Mouse (Mus musculus) midbrain, embryonic 15.5 days (tissue): ENCODE measurements around the gene Lgals12. TPM values are rescaled to one million over a fixed set of nuclear protein-coding genes. Genes with fewer than 3 reads are reported as not detected.

Source experiments
- ATAC-seq: fragments of 200-750 bp; cut with Nextera tagmentation; replicated peaks from 2 replicates; pipeline ENCODE4 v1.8.0; 2017; ENCODE audit warnings: moderate TSS enrichment
- H3K27ac ChIP-seq: fragments of 300-500 bp; sonication (generic); 2 replicates; pipeline ENCODE4 v1.5.1; 2015; ENCODE audit warnings: mild to moderate bottlenecking, inconsistent platforms
- H3K27me3 ChIP-seq: fragments of 300-500 bp; sonication (generic); replicated peaks from 2 replicates; pipeline ENCODE4 v1.6.1; 2015; ENCODE audit warnings: inconsistent platforms
- H3K36me3 ChIP-seq: fragments of 300-500 bp; sonication (generic); replicated peaks from 2 replicates; pipeline ENCODE4 v1.6.1; 2015; ENCODE audit warnings: inconsistent platforms
- H3K4me1 ChIP-seq: fragments of 300-500 bp; sonication (generic); 2 replicates; pipeline ENCODE4 v1.6.1; 2015; ENCODE audit warnings: inconsistent platforms
- H3K4me2 ChIP-seq: fragments of 300-500 bp; sonication (generic); 2 replicates; pipeline ENCODE4 v1.6.1; 2015; ENCODE audit warnings: inconsistent platforms, mild to moderate bottlenecking, moderate library complexity
- H3K4me3 ChIP-seq: fragments of 300-500 bp; sonication (generic); 2 replicates; pipeline ENCODE4 v1.5.1; 2015; ENCODE audit warnings: mild to moderate bottlenecking, inconsistent platforms
- H3K9ac ChIP-seq: fragments of 300-500 bp; sonication (generic); 2 replicates; pipeline ENCODE4 v1.6.1; 2015; ENCODE audit warnings: mild to moderate bottlenecking, inconsistent platforms
- H3K9me3 ChIP-seq: fragments of 300-500 bp; sonication (generic); 2 replicates; pipeline ENCODE4 v1.6.1; 2016; ENCODE audit warnings: inconsistent platforms
- WGBS: fragments of 180-500 bp; shearing (Covaris S2); methylation state at CpG from one replicate; pipeline ENCODE4 v1.1.7; 2015; ENCODE audit warnings: mixed read lengths; 5-methylcytosine and 5-hydroxymethylcytosine counted together
- polyA plus RNA-seq: library from polyadenylated mRNA; unstranded; fragments of >200 nt; fragmentation: Nextera tagmentation; extraction: Ambion mirVana; gene quantifications from 2 replicates; pipeline ENCODE4 v1.2.1, GENCODE M21; 2015

Lgals12 gene
- polyA plus RNA-seq, 1 experiment from 2014 or later, result 0.34 TPM

- Histone ChIP-seq H3K9me3 (no peaks in the 10 kb centered on the region), H3K9ac (no peak overlapping the region), H3K4me1 (no peaks in the 10 kb centered on the region), H3K36me3 (no peaks in the 10 kb centered on the region), H3K27me3 (no peaks in the 10 kb centered on the region), H3K4me3 (no peak overlapping the region), H3K27ac (no peak overlapping the region), H3K4me2 (no peak overlapping the region)
- 83% methylated on average over 3 of the region's 3 CpGs for WGBS
- no peak for ATAC-seq
Observed at GRCm38 (mm10) chr19:7577710-7578109, 29.3 kb downstream of the Lgals12 start.

GRCm38 (mm10) chr19:7576180-7576579 lies 30.8 kb downstream of the Lgals12 start:
- ATAC-seq, result no peak
- no peaks in the 10 kb centered on the region for H3K27me3 ChIP-seq
- no peak overlapping the region for H3K4me2 ChIP-seq
- no peak overlapping the region for H3K9ac ChIP-seq
- no peak overlapping the region for H3K27ac ChIP-seq
- no peaks in the 10 kb centered on the region for H3K4me1 ChIP-seq
- WGBS, result 85% methylated on average over 1 of the region's 1 CpGs
- no peaks in the 10 kb centered on the region for H3K36me3 ChIP-seq
- no peak overlapping the region for H3K4me3 ChIP-seq
- H3K9me3 ChIP-seq, result no peaks in the 10 kb centered on the region

GRCm38 (mm10) chr19:7569650-7570049 lies 37.3 kb downstream of the Lgals12 start:
- Histone ChIP-seq H3K27ac (no peak overlapping the region), H3K4me3 (no peak overlapping the region), H3K36me3 (no peaks in the 10 kb centered on the region), H3K9me3 (no peaks in the 10 kb centered on the region), H3K4me2 (no peak overlapping the region), H3K4me1 (no peaks in the 10 kb centered on the region), H3K27me3 (no peaks in the 10 kb centered on the region), H3K9ac (no peak overlapping the region)
- WGBS, result 82% methylated on average over 5 of the region's 5 CpGs
- no peak for ATAC-seq

- no peak for ATAC-seq
- Histone ChIP-seq H3K9me3 (no peaks in the 10 kb centered on the region), H3K9ac (no peak overlapping the region), H3K36me3 (no peaks in the 10 kb centered on the region), H3K27ac (no peak overlapping the region), H3K4me3 (no peak overlapping the region), H3K4me1 (no peaks in the 10 kb centered on the region), H3K4me2 (no peak overlapping the region), H3K27me3 (no peaks in the 10 kb centered on the region)
- WGBS, result 70% methylated on average over 3 of the region's 3 CpGs
Observed at GRCm38 (mm10) chr19:7568364-7568763, 38.6 kb downstream of the Lgals12 start.

- 64% methylated on average over 3 of the region's 3 CpGs for WGBS
- Histone ChIP-seq H3K4me1 (no peaks in the 10 kb centered on the region), H3K36me3 (no peaks in the 10 kb centered on the region), H3K27ac (no peak overlapping the region), H3K9me3 (no peaks in the 10 kb centered on the region), H3K4me3 (no peak overlapping the region), H3K9ac (no peak overlapping the region), H3K27me3 (no peaks in the 10 kb centered on the region), H3K4me2 (no peak overlapping the region)
- ATAC-seq, result no peak
Observed at GRCm38 (mm10) chr19:7566826-7567225, 40.2 kb downstream of the Lgals12 start.

GRCm38 (mm10) chr19:7564457-7564856 lies 42.5 kb downstream of the Lgals12 start:
- no peak overlapping the region for H3K4me3 ChIP-seq
- H3K27ac ChIP-seq, result no peak overlapping the region
- no peaks in the 10 kb centered on the region for H3K27me3 ChIP-seq
- ATAC-seq, result no peak
- H3K4me1 ChIP-seq, result no peaks in the 10 kb centered on the region
- H3K9me3 ChIP-seq, result no peaks in the 10 kb centered on the region
- H3K4me2 ChIP-seq, result no peak overlapping the region
- H3K9ac ChIP-seq, result no peak overlapping the region
- 89% methylated on average over 1 of the region's 1 CpGs for WGBS
- H3K36me3 ChIP-seq, result no peaks in the 10 kb centered on the region

GRCm38 (mm10) chr19:7563676-7564075 lies 43.3 kb downstream of the Lgals12 start:
- Histone ChIP-seq H3K36me3 (no peaks in the 10 kb centered on the region), H3K9ac (no peak overlapping the region), H3K27ac (no peak overlapping the region), H3K4me2 (no peak overlapping the region), H3K27me3 (no peaks in the 10 kb centered on the region), H3K9me3 (no peaks in the 10 kb centered on the region), H3K4me1 (no peaks in the 10 kb centered on the region), H3K4me3 (no peak overlapping the region)
- 89% methylated on average over 2 of the region's 2 CpGs for WGBS
- ATAC-seq, result no peak

- ATAC-seq, result no peak
- Histone ChIP-seq H3K27me3 (peaks cover 5% of the 10 kb centered on the region), H3K4me2 (no peak overlapping the region), H3K4me1 (peaks cover 2% of the 10 kb centered on the region), H3K4me3 (no peak overlapping the region), H3K36me3 (no peaks in the 10 kb centered on the region), H3K27ac (no peak overlapping the region), H3K9ac (no peak overlapping the region), H3K9me3 (no peaks in the 10 kb centered on the region)
- WGBS, result 78% methylated on average over 10 of the region's 10 CpGs
Observed at GRCm38 (mm10) chr19:7562601-7563129, 44.3 kb downstream of the Lgals12 start.

GRCm38 (mm10) chr19:7561456-7561855 lies 45.5 kb downstream of the Lgals12 start:
- Histone ChIP-seq H3K4me3 (no peak overlapping the region), H3K9me3 (no peaks in the 10 kb centered on the region), H3K9ac (no peak overlapping the region), H3K4me1 (peaks cover 8% of the 10 kb centered on the region), H3K4me2 (no peak overlapping the region), H3K27me3 (peaks cover 7% of the 10 kb centered on the region), H3K27ac (no peak overlapping the region), H3K36me3 (no peaks in the 10 kb centered on the region)
- 78% methylated on average over 3 of the region's 3 CpGs for WGBS
- no peak for ATAC-seq

- H3K4me3 ChIP-seq, result no peak overlapping the region
- peaks cover 7% of the 10 kb centered on the region for H3K27me3 ChIP-seq
- H3K27ac ChIP-seq, result no peak overlapping the region
- no peaks in the 10 kb centered on the region for H3K9me3 ChIP-seq
- peaks cover 8% of the 10 kb centered on the region for H3K4me1 ChIP-seq
- H3K9ac ChIP-seq, result no peak overlapping the region
- ATAC-seq, result no peak
- WGBS, result 78% methylated on average over 4 of the region's 4 CpGs
- H3K4me2 ChIP-seq, result no peak overlapping the region
- no peaks in the 10 kb centered on the region for H3K36me3 ChIP-seq
Observed at GRCm38 (mm10) chr19:7559986-7560385, 47.0 kb downstream of the Lgals12 start.

- no peak for ATAC-seq
- no peak overlapping the region for H3K4me2 ChIP-seq
- WGBS, result 85% methylated on average over 4 of the region's 4 CpGs
Observed at GRCm38 (mm10) chr19:7558675-7559074, 48.3 kb downstream of the Lgals12 start.

GRCm38 (mm10) chr19:7557844-7558243 lies 49.1 kb downstream of the Lgals12 start:
- Histone ChIP-seq H3K4me3 (peak overlapping the region; percentile 39), H3K27ac (no peak overlapping the region), H3K36me3 (no peaks in the 10 kb centered on the region), H3K9ac (no peak overlapping the region), H3K4me2 (peak overlapping the region; percentile 61), H3K9me3 (no peaks in the 10 kb centered on the region), H3K4me1 (peaks cover 8% of the 10 kb centered on the region), H3K27me3 (peaks cover 7% of the 10 kb centered on the region)
- WGBS, result 6% methylated on average over 4 of the region's 4 CpGs
- no peak for ATAC-seq

More at GRCm38 (mm10) chr19:7558675-7559074, 48.3 kb downstream of the Lgals12 start:
- Histone ChIP-seq H3K9me3 (no peaks in the 10 kb centered on the region), H3K27ac (no peak overlapping the region), H3K36me3 (no peaks in the 10 kb centered on the region), H3K9ac (no peak overlapping the region), H3K27me3 (peaks cover 7% of the 10 kb centered on the region), H3K4me1 (peaks cover 8% of the 10 kb centered on the region), H3K4me3 (no peak overlapping the region)

- peak within 1 kb of the TSS; percentile 28; the same call in 1 of the 2 replicates for H3K9ac ChIP-seq
- no peaks in the 10 kb centered on the region for H3K36me3 ChIP-seq
- peak; percentile 78; the same call in 1 of the 2 replicates for ATAC-seq
- H3K27me3 ChIP-seq, result peaks cover 7% of the 10 kb centered on the region
- no peaks in the 10 kb centered on the region for H3K9me3 ChIP-seq
- no peak within 1 kb of the TSS for H3K27ac ChIP-seq
- peak within 1 kb of the TSS; percentile 61 for H3K4me2 ChIP-seq
- WGBS, result 1% methylated on average over 27 of the region's 27 CpGs
- H3K4me3 ChIP-seq, result peak within 1 kb of the TSS; percentile 39
- H3K4me1 ChIP-seq, result peaks cover 8% of the 10 kb centered on the region
Observed at GRCm38 (mm10) chr19:7557328-7557822, 49.6 kb downstream of the Lgals12 start, which contains the start of gene Pla2g16. Pla2g16 (plus strand) TSS chr19:7557459.
